Mouse (Mus musculus) naive thymus-derived CD4-positive, alpha-beta T cell, adult 2 months (primary cell): ENCODE data around the gene Aym1.
"Not testable (repeated sequence)": the region's sequence is repeated elsewhere in the genome, so short reads cannot be mapped to it uniquely, and the experiment has no call there.

ENCODE experiments used
- DNase-seq: peaks from one replicate; pipeline ENCODE4 v3.0.0-alpha.2; 2011; ENCODE audit warnings: low read depth

The Aym1 gene

DNA sequence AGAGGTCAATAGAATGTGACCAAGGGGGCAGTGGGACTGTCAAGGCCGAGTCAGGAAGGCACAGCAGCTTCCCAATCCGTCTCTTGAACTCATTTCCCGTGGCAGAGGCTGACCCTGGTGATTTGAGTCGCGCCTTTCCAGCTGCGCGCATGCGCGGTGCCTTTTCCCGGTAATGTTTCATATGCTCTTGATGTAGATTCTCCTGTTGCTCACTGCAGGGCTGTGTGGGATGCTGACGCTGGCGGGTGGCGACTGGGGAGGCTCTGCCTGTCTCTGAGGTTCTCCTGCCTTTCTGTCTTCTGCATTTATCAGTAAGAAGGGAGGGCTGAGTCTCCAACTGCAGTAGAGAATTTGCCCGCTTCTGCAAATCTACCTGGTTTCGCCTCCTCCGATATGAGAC, 2.8 kb upstream of the Aym1 start:
- DNase-seq = no peak

DNA sequence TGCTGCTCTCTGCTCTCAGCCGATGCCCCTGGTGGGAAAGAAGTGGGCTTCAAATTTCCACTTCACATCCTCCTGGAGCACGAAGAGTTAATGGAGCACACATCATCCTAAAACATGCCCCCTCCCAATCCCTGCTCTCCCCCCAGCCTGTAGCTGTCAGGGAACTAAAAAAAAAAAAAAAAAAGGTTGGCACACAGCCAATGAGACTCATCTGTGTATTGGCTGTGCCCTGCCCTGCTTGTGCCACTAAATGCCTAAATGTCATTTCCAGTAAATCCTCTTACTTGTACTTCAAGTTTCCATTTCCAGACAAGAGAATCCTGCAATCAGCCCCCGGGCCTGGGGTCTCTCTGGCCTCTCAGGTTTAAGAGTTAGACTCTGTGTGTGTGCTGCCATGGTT, 562 bp downstream of the Aym1 start:
- no peak for DNase-seq

DNA sequence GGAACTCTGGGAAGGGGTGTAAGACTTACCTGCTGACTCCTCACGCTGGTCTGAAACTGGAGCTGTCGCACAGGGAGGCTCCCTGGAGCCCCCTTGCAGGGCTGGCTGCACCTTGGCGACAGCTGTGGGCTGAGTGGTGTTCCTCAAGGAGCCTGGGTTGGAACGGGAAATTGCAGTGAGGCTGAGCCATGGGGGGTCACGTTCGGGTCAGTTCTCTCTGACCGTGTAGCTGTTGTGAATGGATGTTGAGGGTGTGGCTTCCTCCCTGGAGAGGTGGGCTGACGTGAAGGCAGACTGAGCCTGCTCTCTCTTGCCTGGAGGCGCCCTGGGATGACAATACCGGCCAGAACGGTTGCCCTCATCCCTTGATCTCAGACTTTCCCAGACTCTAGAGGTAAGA, 1.7 kb downstream of the Aym1 start:
- DNase-seq = no peak

DNA sequence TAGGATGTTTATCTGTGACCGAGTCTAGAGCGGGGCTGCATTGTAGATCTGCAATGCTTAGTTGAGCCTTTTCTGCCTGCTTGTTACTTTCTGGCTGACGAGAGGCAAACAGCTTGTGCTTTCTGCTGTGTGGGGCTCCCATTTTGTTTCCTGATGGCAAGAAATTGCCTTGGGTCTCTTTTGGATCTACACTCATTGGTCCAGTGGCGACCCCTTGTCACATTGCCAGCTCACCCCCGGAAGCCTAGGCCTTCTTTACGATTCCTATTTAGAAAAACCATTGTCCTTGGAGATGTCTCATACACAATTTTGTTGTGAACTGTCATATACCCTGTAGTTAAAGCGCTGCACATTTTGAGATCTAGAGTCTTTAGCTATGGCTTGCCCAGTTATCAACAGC, 4.2 kb downstream of the Aym1 start:
- no peak for DNase-seq

GRCm38 (mm10) chr5:113362258-113362996, 5.3 kb downstream of the Aym1 start:
- DNase-seq = no peak

DNA sequence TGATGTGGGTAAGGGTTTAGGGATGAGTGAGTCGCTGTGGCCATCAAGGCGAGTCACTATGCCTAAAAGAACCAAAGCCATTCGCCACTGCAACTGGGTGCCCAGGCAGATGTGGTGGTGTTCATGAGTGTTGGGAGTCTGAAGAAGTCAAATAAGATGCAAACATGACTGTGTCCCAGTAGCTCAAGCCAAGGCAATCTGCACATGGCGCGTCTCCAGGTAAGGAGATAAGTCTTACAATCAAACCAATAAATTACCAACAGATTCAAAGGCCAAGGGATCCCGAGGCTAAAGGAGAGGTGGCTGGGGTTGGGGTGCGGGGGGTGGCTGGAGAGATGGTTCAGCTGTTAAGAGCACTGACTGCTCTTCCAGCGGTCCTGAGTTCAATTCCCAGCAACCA, 6.1 kb downstream of the Aym1 start:
- no peak for DNase-seq

DNA sequence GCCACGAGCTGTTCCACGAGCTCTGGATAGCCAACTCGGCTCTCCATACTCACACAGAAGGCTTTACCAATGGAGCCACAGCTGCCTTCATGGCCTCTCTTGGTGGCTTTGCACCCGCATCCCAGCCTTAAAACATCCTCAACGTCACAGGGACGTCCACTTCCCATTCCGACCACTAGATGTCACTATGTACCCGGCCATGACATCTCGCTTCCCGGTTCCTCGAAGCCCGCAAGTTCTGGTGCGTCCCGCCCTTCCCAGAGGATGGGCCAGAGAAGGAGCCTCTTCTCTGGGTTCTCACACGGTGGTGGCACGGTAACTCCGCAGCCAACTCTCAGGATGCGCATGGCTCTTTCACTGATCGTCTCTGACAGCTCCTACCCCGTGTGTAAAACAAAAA, 8.8 kb downstream of the Aym1 start:
- DNase-seq = peak; percentile 66

DNA sequence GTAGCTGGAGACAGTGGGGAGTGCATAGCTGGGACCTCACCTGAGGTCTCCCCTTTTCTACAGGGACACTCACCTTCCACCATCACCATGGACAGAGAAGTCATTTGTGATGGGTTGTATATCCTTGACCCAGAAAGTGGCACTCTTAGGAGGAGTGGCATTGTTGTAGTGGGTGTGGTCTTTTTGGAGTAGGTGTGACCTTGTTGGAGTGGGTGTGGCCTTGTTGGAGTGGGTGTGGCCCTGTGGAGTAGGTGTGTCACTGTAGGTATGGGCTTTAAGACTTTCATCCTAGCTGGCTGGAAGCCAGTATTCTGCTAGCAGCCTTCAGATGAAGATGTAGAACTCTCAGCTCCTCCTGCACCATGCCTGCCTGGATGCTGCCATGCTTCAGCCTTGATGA, 10.6 kb downstream of the Aym1 start:
- DNase-seq = not testable (repeated sequence)

GRCm38 (mm10) chr5:113369262-113369868, 12.3 kb downstream of the Aym1 start:
- DNase-seq = no peak

- DNase-seq = no peak
Measured at GRCm38 (mm10) chr5:113372449-113372848, 15.4 kb downstream of the Aym1 start.

DNA sequence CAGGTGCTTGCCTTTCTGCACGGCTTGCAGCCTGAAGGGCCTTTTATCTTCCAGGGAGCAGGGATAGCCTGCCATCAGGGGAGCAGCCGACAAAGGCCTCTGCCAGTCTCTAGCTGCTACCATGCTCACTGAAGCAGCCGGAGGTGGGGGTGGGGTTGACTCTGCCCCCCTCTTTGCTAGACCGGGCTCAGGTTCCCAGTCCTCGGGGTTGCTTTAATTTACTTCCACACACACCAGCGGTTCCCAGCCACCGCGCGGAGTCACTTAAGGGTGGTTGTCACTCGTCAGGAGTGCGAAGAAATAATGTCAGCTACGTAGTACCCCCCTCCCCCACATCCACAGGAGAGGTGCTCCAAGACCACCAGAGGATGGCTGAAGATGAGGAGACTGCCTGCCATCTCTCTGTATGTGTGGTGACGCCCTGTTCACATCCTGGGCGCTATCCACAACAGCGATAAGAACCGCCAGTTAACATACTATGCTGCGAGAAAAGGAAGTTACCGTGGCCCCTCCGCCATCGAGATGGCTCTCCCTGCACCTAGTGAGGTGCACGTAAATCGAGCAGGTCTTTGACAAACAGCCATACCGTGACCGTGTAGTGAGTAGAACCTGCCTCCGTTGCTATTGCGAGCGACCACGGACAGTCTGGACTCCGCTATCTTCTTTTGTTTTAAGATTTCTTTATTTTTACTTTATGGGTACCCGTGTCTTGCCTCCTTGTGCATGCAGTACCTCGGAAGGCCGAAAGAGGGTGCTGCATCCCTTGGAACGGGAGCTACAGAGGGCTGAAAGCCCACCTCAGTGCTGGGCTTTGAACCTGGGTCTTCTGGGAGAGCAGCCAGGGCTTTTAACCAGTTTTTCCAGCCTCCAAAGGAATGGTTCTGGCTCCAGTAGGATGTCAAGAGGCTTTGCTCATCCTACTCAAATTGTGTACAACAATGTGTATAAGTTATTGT, 16.2 kb downstream of the Aym1 start:
- peak; percentile 12 for DNase-seq

DNA sequence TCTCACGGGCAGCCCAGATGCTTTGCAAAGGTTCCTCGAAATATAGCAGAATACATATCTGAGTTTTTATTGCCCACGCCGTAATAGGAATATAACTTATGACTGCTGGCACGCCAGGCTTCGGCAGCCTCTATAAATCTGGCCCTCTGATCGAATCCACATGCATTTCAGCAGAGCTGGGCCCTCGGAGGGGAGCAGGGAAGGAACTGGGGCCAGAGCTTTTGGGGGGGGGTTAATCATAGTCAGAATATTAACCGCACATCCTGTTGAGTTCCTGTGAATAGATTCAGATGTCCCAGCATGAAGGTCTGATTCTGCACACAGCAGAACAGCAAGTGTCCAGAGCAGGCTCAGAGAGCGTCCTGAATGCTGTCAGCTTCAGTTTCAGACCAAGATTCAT, 17.2 kb downstream of the Aym1 start:
- no peak for DNase-seq

DNA sequence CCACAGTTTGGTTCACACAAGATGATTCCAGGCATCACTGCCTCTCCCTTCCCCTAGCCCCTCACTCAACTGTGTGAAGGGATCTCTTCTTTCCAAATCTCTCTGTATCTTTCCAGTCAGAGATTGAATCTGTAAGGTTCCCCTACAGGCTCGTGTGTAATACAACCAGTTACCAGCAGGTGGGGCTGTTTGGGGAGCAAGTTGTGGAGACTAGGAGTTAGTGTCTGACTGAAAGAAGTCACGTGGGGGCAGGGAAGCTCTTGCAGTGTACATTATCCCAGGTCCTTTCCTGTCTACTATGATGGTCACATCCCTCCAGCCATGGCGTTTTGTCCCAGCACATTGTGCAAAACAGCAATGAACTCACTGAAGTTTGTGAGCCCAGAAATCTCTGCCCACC, 18.7 kb downstream of the Aym1 start:
- peak; percentile 35 for DNase-seq

GRCm38 (mm10) chr5:113376292-113376691, 19.2 kb downstream of the Aym1 start:
- no peak for DNase-seq

DNA sequence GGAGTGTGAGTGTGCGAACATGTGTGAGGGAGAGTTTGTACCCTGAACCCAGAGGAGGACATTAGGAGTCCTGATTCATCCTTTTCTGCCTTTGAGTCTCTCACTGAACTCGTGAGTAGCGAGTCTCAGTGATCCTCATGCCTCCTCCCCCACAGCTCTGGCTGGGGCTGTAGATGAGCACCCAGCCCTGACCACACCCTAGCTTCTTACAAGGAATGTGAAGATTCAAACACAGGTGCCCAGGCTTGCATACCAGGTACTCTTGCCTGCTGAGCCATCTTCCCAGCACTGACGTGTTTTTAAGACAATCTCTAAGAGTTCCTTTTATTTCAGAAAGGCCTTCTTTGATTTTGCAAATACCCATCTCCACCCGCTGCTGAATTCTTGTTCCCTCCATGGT, 22.3 kb downstream of the Aym1 start:
- no peak for DNase-seq

- DNase-seq = no peak
Measured at GRCm38 (mm10) chr5:113380553-113380952, 23.5 kb downstream of the Aym1 start.

DNA sequence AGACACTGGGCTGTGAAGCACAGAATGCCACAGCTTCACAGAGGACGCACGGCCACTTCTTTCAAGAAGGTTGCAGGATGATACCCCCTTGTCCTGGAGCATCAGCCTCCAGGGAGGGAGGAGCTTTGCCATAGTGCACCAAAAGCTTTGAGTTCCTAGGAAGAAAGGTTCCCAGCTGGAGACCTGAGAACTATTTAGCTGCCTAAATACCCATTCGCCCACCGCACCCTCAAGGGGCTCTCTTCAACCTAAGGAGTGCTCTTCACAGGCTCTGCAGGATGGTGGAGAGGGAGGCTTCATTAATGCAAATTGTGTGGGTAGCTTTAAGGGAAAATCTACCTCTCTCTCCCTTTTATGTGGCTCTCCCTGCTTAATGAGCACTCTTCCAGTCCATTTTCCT, 25.5 kb downstream of the Aym1 start:
- no peak for DNase-seq

GRCm38 (mm10) chr5:113393766-113394165, 36.7 kb downstream of the Aym1 start:
- no peak for DNase-seq

- no peak for DNase-seq
Measured at GRCm38 (mm10) chr5:113396286-113396934, 39.3 kb downstream of the Aym1 start.

DNA sequence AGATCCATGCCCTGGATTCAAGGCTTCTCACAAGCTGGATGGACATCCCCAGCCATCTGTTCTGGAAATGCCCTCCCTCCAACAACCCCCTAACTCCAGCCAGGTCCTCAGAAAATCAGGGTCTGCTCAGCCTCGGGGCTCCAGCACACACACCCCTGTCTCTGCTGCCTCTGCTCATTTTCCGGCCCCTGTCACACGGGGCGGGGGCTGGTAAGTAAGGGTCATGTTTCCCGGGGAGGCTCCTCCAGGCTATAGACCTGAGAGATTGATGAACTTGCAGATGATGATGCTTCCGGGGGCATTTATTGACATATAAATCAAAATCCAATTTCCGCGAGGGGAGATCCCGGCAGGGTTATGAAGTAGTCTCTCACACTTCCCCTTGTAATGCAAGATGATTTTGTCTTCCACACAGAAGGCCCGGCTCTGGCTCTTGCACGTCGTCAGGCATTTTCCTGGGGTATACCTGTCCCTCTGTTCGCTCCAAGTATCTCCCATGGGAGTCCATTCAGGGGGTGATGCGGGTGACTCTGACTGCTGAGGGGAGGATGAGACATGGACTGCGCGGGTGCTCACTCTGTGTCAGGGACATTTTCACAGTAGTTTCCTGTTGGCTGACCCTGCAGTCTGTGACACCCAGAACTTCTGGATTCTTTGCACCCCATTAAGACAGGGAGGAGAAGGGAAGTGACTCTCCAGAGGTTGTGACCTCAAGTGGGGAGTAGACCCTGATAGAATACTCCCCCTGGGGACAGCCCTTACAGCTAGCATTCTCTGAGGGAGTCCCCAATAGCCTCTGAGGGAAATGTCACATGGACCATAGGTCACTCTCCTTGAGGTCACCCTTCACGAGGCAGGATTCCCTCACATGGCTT, 40.6 kb downstream of the Aym1 start:
- no peak for DNase-seq

DNA sequence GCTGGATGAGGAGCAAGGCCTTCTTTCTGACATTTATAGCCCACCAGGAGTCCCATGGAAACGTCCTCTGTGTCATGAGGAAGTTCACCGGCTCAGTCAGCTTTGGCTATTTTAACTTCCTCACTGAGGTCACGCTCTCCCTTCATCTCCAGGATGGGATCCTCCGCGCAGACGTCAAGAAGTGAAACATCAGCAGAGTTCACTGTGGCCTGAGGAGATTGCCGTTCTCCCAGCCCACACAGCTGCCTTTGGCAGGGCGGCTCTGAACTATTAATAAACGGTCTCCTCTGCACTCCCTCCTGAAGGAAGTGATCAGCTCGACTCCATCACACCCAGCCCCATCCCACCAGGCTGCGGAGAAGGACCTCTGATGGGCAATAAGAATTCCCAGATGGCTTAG, 45.6 kb downstream of the Aym1 start:
- DNase-seq = no peak
